Mouse (Mus musculus) neural tube, embryonic 11.5 days (tissue): ENCODE measurements around the gene Epop. TPM values are rescaled to one million over a fixed set of nuclear protein-coding genes. Genes with fewer than 3 reads are reported as not detected.
A peak's percentile ranks its signal among the peaks of the same experiment; 100 is the strongest.
"Not testable (repeated sequence)": the region's sequence is repeated elsewhere in the genome, so short reads cannot be mapped to it uniquely, and the experiment has no call there.

ENCODE experiments used
- ATAC-seq: fragments of 200-750 bp; cut with Nextera tagmentation; 2 replicates; pipeline ENCODE4 v1.8.0; 2017; ENCODE audit warnings: moderate number of reproducible peaks, mild to moderate bottlenecking, moderate TSS enrichment, moderate library complexity; ENCODE audit not compliant: insufficient read depth, low FRiP score, low TSS enrichment
- DNase-seq: peaks from one replicate; pipeline ENCODE4 v3.0.0-alpha.2; 2015; ENCODE audit warnings: low spot score
- H3K27ac ChIP-seq: fragments of 300-500 bp; sonication (generic); 2 replicates; pipeline ENCODE4 v1.5.1; 2014; ENCODE audit warnings: low read depth, mild to moderate bottlenecking, low read length
- H3K27me3 ChIP-seq: fragments of 300-500 bp; sonication (generic); 2 replicates; pipeline ENCODE4 v1.6.1; 2014; ENCODE audit warnings: mild to moderate bottlenecking, low read length, mixed read lengths; ENCODE audit not compliant: control insufficient read depth, insufficient read depth
- H3K36me3 ChIP-seq: fragments of 300-500 bp; sonication (generic); 2 replicates; pipeline ENCODE4 v1.6.1; 2014; ENCODE audit warnings: mild to moderate bottlenecking, low read length, moderate library complexity, mixed read lengths; ENCODE audit not compliant: control insufficient read depth, insufficient read depth
- H3K4me1 ChIP-seq: fragments of 300-500 bp; sonication (generic); 2 replicates; pipeline ENCODE4 v1.6.1; 2014; ENCODE audit warnings: low read length, mixed read lengths; ENCODE audit not compliant: control insufficient read depth, insufficient read depth
- H3K4me2 ChIP-seq: fragments of 300-500 bp; sonication (generic); 2 replicates; pipeline ENCODE4 v1.6.1; 2014; ENCODE audit warnings: low read depth, mild to moderate bottlenecking, moderate library complexity
- H3K4me3 ChIP-seq: fragments of 300-500 bp; sonication (generic); 2 replicates; pipeline ENCODE4 v1.5.1; 2014; ENCODE audit warnings: low read depth, low read length
- H3K9ac ChIP-seq: fragments of 300-500 bp; sonication (generic); 2 replicates; pipeline ENCODE4 v1.6.1; 2014; ENCODE audit warnings: mild to moderate bottlenecking, low read length
- H3K9me3 ChIP-seq: fragments of 300-500 bp; sonication (generic); 2 replicates; pipeline ENCODE4 v1.6.1; 2016; ENCODE audit warnings: low read length; ENCODE audit not compliant: control insufficient read depth
- WGBS: fragments of 180-500 bp; shearing (Covaris S2); extraction: QIAGEN DNeasy Blood & Tissue Kit; methylation state at CpG from one replicate; pipeline ENCODE4 v1.1.7; 2014; 5-methylcytosine and 5-hydroxymethylcytosine counted together
- polyA plus RNA-seq: library from polyadenylated mRNA; unstranded; fragments of >200 nt; fragmentation: Nextera tagmentation; extraction: Ambion mirVana; gene quantifications from 2 replicates; pipeline ENCODE4 v1.2.1, GENCODE M21; 2014

Gene Epop
- polyA plus RNA-seq, 1 experiment from 2014 or later: 11.0 TPM

DNA sequence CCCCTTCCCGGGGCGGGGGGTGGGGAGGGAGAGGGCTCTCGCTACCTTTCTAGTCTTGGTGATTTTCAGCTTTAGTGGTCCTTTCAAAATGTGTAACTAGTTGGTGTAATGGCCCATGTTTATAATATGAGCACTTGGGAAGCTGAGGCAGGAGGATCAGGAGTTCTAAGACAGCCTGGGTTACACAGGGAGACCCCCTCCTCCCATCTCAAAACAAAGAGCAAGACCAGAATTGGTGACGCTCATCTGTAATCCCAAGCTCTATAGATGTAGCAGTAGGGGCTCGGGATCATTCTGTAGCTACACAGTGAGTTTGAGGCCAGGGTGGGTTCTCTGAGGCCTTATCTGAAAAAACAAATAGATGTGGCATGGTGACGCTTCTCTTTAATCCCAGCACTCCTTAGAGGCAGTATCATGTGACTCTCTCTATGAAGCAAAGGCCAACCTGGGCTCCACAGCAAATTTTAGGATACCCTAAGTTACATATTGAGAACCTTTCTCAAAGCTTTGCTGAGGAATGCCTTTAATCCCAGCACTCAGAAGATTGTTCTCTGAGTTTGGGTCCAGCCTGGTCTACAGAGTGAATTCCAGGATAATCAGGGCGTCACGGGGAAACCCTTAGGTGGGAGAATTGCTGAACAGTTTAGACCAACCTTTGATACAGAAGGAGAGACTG, 14.0 kb upstream of the Epop start:
- Histone ChIP-seq H3K4me2 (no peak overlapping the region), H3K9me3 (no peaks in the 10 kb centered on the region), H3K4me3 (no peak overlapping the region), H3K4me1 (no peaks in the 10 kb centered on the region), H3K27me3 (no peaks in the 10 kb centered on the region), H3K36me3 (no peaks in the 10 kb centered on the region), H3K9ac (no peak overlapping the region), H3K27ac (no peak overlapping the region)
- DNase-seq: no peak
- 81% methylated on average over 8 of the region's 8 CpGs for WGBS
- ATAC-seq: no peak

- Histone ChIP-seq H3K36me3 (no peaks in the 10 kb centered on the region), H3K4me2 (no peak overlapping the region), H3K4me3 (no peak overlapping the region), H3K9me3 (no peaks in the 10 kb centered on the region), H3K9ac (no peak overlapping the region), H3K27me3 (no peaks in the 10 kb centered on the region), H3K4me1 (no peaks in the 10 kb centered on the region), H3K27ac (no peak overlapping the region)
- DNase-seq (no peak), ATAC-seq (no peak)
- WGBS: 50% methylated on average over 2 of the region's 2 CpGs
Observed at GRCm38 (mm10) chr11:97642746-97643145, 13.2 kb upstream of the Epop start.

GRCm38 (mm10) chr11:97641668-97642067, 12.2 kb upstream of the Epop start:
- Histone ChIP-seq H3K9ac (no peak overlapping the region), H3K27ac (no peak overlapping the region), H3K27me3 (no peaks in the 10 kb centered on the region), H3K36me3 (no peaks in the 10 kb centered on the region), H3K4me2 (no peak overlapping the region), H3K4me1 (no peaks in the 10 kb centered on the region), H3K4me3 (no peak overlapping the region), H3K9me3 (no peaks in the 10 kb centered on the region)
- ATAC-seq (no peak), DNase-seq (no peak)
- WGBS: 66% methylated on average over 8 of the region's 8 CpGs

- H3K9ac ChIP-seq: no peak overlapping the region
- no peak overlapping the region for H3K27ac ChIP-seq
- ATAC-seq (no peak), DNase-seq (no peak)
- H3K36me3 ChIP-seq: no peaks in the 10 kb centered on the region
- H3K9me3 ChIP-seq: no peaks in the 10 kb centered on the region
- H3K4me1 ChIP-seq: 0 out of 2 replicates have a peak, but pooled peaks cover 2% of the 10 kb centered on the region
- 80% methylated on average over 11 of the region's 11 CpGs for WGBS
- peaks cover 7% of the 10 kb centered on the region for H3K27me3 ChIP-seq
- H3K4me2 ChIP-seq: no peak overlapping the region
- no peak overlapping the region for H3K4me3 ChIP-seq
Observed at GRCm38 (mm10) chr11:97635468-97636019, 6.0 kb upstream of the Epop start.

DNA sequence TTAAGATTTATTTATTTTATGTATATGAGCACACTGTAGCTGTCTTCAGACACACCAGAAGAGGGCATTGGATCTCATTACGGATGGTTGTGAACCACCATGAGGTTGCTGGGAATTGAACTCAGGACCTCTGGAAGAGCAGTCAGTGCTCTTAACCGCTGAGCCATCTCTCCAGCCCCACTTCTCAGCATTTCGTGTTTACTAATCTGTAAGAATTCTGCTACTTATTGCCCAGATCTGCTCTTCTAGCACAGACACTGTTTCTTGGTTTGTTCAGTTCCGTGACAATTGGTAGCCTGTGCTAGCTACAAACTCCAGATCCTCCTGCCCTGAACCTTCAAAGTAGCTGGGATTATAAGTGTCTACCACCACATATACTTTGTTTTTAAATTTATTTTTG, 2.9 kb upstream of the Epop start:
- not testable (repeated sequence) for H3K36me3 ChIP-seq, H3K9me3 ChIP-seq, H3K4me3 ChIP-seq, ATAC-seq, H3K27ac ChIP-seq, H3K9ac ChIP-seq, H3K4me2 ChIP-seq, DNase-seq
- WGBS: 87% methylated on average over 4 of the region's 4 CpGs
- H3K4me1 ChIP-seq: peaks cover 14% of the 10 kb centered on the region
- H3K27me3 ChIP-seq: peaks cover 30% of the 10 kb centered on the region

DNA sequence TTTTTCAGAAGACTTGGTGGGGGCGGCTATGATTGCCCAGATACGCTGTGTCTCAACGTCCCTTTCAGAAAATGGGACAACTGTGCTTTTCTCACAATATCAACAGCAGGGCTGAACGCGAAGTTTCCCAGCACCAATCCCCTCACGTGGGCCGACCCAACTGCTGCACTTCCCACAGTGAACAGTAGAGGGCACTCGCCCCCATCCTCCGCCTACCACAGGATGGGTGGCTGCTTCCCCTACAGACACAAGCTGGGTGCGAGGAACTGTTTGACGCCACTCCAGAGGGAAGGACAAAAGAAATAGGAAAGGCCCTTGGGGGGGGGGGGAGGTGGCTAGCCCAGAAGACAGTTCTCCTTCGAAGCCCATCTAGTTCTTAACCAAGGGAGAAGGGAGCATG, 2.4 kb upstream of the Epop start:
- WGBS: 5% methylated on average over 12 of the region's 12 CpGs
- Histone ChIP-seq H3K4me1 (peaks cover 19% of the 10 kb centered on the region), H3K4me3 (no peak overlapping the region), H3K4me2 (no peak overlapping the region), H3K27me3 (peaks cover 32% of the 10 kb centered on the region), H3K36me3 (no peaks in the 10 kb centered on the region), H3K9me3 (no peaks in the 10 kb centered on the region), H3K9ac (no peak overlapping the region), H3K27ac (no peak overlapping the region)
- ATAC-seq (no peak), DNase-seq (peak; percentile 85)

GRCm38 (mm10) chr11:97631500-97631899, 2.0 kb upstream of the Epop start:
- ATAC-seq: no peak
- H3K9ac ChIP-seq: no peak overlapping the region
- H3K4me2 ChIP-seq: no peak overlapping the region
- WGBS: 14% methylated on average over 5 of the region's 5 CpGs
- peaks cover 32% of the 10 kb centered on the region for H3K27me3 ChIP-seq
- peaks cover 23% of the 10 kb centered on the region for H3K4me1 ChIP-seq
- DNase-seq: no peak
- H3K9me3 ChIP-seq: no peaks in the 10 kb centered on the region
- H3K4me3 ChIP-seq: no peak overlapping the region
- H3K27ac ChIP-seq: no peak overlapping the region
- H3K36me3 ChIP-seq: no peaks in the 10 kb centered on the region

GRCm38 (mm10) chr11:97631046-97631445, 1.5 kb upstream of the Epop start:
- WGBS: 36% methylated on average over 2 of the region's 2 CpGs
- peak; percentile 7 for DNase-seq
- Histone ChIP-seq H3K4me2 (no peak overlapping the region), H3K27me3 (peaks cover 34% of the 10 kb centered on the region), H3K27ac (no peak overlapping the region), H3K4me1 (peaks cover 25% of the 10 kb centered on the region), H3K9me3 (no peaks in the 10 kb centered on the region), H3K36me3 (no peaks in the 10 kb centered on the region), H3K4me3 (no peak overlapping the region), H3K9ac (no peak overlapping the region)
- ATAC-seq: no peak
